Mouse (Mus musculus): ENCODE results near the gene Nipa2. TPM values are rescaled to one million over a fixed set of nuclear protein-coding genes. Genes with fewer than 3 reads are reported as not detected.
A peak's percentile ranks its signal among the peaks of the same experiment; 100 is the strongest.

Nipa2 gene
- 44.9 and 47.6 TPM in 2 replicates for polyA plus RNA-seq (2011; ENCODE audit: insufficient read depth, insufficient read length, low read depth, missing spikeins)

DNA sequence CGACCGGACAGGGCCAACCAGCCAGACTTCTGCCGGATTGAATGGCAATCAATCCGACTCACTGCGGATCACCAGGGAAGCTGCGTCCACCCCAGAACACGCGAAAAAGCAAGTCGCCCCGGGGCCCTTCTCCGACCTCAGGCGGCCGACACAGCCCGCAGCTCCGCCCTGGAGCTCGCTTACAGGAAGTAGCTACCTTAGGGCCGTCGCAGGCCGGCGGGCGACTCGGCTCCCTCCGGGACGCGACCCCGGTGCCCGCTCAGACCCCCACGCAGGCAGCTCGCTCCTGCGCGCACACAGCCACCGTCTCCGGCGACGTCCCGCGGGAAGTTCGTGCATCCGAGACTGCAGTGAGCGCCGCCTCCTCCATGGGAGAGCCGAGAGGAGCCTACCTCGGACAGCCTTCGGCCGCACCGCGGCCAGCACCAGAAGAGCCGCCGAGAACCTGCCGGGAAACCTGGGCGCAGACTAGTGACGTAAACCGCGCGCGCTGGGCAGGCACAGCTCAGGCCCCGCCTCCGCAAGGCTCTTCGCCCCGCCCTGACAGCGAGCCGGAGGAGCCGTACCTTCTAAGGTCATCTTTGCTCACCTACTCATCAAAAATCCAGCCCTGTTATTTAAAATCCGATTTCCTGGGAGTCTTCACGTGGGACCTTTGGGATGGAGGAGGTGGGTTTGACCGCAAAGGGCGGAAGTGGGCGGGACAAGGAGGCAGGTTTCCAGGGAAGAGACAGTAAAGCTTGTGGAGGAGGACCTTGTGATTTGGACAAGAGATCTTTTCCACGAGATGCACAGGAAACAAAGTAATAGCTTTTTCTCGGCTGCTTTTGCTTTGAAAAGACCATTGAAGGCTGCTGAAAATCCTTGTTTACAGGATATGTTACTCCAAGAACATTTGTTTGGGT lies at the start of gene Nipa2:
Gene Nipa2, minus strand, starts transcription at position 473 of the 905 bp plus-strand sequence.
- Histone ChIP-seq H3K4me1 (ENCODE audit: control insufficient read depth, insufficient read depth, low read length) (no peaks in the 10 kb centered on the region), H3K36me3 (ENCODE audit: control insufficient read depth, insufficient read depth, low read length, poor library complexity, severe bottlenecking) (peaks cover 18% of the 10 kb centered on the region), H3K27me3 (ENCODE audit: control insufficient read depth, insufficient read depth, low read length, poor library complexity, severe bottlenecking) (no peaks in the 10 kb centered on the region), H3K9ac (ENCODE audit: low read depth, poor library complexity, severe bottlenecking) (peak within 1 kb of the TSS; percentile 85), H3K27ac (ENCODE audit: insufficient read depth, low read length) (peak within 1 kb of the TSS; percentile 73), H3K9me3 (replicated peaks; ENCODE audit: control insufficient read depth, insufficient read depth, low read length, poor library complexity, severe bottlenecking) (peaks cover 19% of the 10 kb centered on the region), H3K4me3 (ENCODE audit: low read depth, low read length) (peak within 1 kb of the TSS; percentile 87)
- TF ChIP-seq CTCF (IDR thresholded peaks at IDR 0.05; ENCODE audit: low read depth, low read length) = no peak
- TF ChIP-seq POLR2A (IDR thresholded peaks at IDR 0.05; ENCODE audit: insufficient read depth, low read length) = peak; percentile 72
- 0 out of 2 replicates have a peak, but pooled peaks have one; percentile 7 for TF ChIP-seq EP300 (IDR thresholded peaks at IDR 0.05; ENCODE audit: insufficient read depth, low read depth, low read length)

DNA sequence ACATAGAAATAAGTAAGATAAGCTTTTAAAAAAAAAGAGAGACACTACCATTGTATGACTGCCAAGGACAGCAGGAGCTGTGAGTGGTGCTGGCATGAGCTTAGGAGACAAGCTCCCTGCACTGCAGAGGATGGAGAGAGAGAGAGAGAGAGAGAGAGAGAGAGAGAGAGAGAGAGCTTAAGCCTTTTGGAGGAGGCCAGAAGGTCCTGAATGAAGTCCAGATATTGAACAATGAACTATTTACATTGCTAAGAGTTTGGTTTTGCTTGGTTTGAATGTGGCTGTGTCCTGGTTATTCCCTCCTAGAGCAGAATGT lies 48.7 kb upstream of the Nipa2 start:
- TF ChIP-seq POLR2A (IDR thresholded peaks at IDR 0.05; ENCODE audit: insufficient read depth, low read length) (no peak), CTCF (IDR thresholded peaks at IDR 0.05; ENCODE audit: low read depth, low read length) (no peak), EP300 (IDR thresholded peaks at IDR 0.05; ENCODE audit: insufficient read depth, low read depth, low read length) (no peak)
- H3K4me1 ChIP-seq (ENCODE audit: control insufficient read depth, insufficient read depth, low read length) = no peaks in the 10 kb centered on the region

DNA sequence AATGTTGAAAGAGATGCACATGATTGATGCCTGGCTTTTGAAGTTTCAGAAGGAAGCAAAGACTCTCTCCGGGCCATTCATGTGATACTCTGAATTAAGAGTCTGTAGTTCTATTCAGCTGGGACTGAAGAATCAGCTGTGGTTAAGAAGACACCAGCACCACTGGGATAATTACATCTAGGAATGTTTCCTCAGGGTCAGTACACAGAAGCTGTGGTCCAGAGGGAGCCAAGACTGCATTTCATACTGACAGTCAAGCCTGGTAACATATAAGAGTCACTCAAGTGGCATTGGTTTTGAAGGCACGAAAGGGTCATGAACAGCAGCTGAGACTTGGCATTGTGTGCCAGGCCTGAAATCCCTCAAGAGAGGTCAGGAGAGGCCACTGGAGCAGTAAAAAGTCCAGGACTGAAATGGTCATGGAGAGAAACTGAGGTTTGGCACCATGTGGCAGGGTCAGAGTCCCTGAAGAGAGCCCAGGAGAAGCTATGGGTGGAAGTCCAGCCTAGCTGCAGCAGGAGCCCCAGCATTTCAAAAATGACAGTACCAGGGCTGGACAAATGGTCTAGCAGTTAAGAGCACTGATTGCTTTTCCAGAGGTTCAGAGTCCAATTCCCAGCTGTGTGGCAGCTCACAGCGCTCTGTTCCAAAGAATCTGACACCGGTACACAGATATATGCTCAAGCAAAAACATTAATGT lies 48.2 kb upstream of the Nipa2 start:
- Histone ChIP-seq H3K27me3 (ENCODE audit: control insufficient read depth, insufficient read depth, low read length, poor library complexity, severe bottlenecking) (no peaks in the 10 kb centered on the region; the same call in 1 of the 2 replicates), H3K36me3 (ENCODE audit: control insufficient read depth, insufficient read depth, low read length, poor library complexity, severe bottlenecking) (no peaks in the 10 kb centered on the region), H3K9me3 (replicated peaks; ENCODE audit: control insufficient read depth, insufficient read depth, low read length, poor library complexity, severe bottlenecking) (no peaks in the 10 kb centered on the region), H3K27ac (ENCODE audit: insufficient read depth, low read length) (no peak overlapping the region), H3K4me1 (ENCODE audit: control insufficient read depth, insufficient read depth, low read length) (no peaks in the 10 kb centered on the region), H3K4me3 (ENCODE audit: low read depth, low read length) (no peak overlapping the region), H3K9ac (ENCODE audit: low read depth, poor library complexity, severe bottlenecking) (no peak overlapping the region)
- TF ChIP-seq CTCF (IDR thresholded peaks at IDR 0.05; ENCODE audit: low read depth, low read length) (no peak), EP300 (IDR thresholded peaks at IDR 0.05; ENCODE audit: insufficient read depth, low read depth, low read length) (no peak)

More for the DNA sequence above, 48.7 kb upstream of the Nipa2 start:
- H3K27me3 ChIP-seq (ENCODE audit: control insufficient read depth, insufficient read depth, low read length, poor library complexity, severe bottlenecking) = no peaks in the 10 kb centered on the region; the same call in 1 of the 2 replicates
- H3K36me3 ChIP-seq (ENCODE audit: control insufficient read depth, insufficient read depth, low read length, poor library complexity, severe bottlenecking) = no peaks in the 10 kb centered on the region
- H3K9ac ChIP-seq (ENCODE audit: low read depth, poor library complexity, severe bottlenecking) = no peak overlapping the region
- H3K4me3 ChIP-seq (ENCODE audit: low read depth, low read length) = no peak overlapping the region
- no peak overlapping the region for H3K27ac ChIP-seq (ENCODE audit: insufficient read depth, low read length)
- H3K9me3 ChIP-seq (replicated peaks; ENCODE audit: control insufficient read depth, insufficient read depth, low read length, poor library complexity, severe bottlenecking) = no peaks in the 10 kb centered on the region

DNA sequence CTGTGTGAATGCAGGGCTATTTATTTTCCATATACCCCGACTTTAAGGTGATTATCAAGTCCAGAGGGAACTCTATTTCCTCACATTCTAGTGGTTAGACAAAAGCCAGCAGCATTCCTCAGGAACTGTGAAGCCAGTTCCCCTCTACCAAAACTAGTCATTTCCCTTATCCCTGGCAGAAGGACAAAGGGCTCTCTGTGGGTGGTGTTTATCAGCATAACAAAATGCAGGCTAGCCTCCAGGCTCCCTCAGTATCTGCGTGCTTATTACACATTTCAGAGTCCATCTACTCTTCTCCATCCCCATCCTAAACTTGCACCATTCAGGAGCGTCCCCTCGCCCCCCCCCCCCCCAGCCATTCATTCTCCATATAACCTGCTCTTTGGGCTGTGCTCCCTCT lies 36.7 kb upstream of the Nipa2 start:
- Histone ChIP-seq H3K9ac (ENCODE audit: low read depth, poor library complexity, severe bottlenecking) (no peak overlapping the region), H3K4me1 (ENCODE audit: control insufficient read depth, insufficient read depth, low read length) (no peaks in the 10 kb centered on the region), H3K27ac (ENCODE audit: insufficient read depth, low read length) (no peak overlapping the region), H3K9me3 (replicated peaks; ENCODE audit: control insufficient read depth, insufficient read depth, low read length, poor library complexity, severe bottlenecking) (no peaks in the 10 kb centered on the region), H3K4me3 (ENCODE audit: low read depth, low read length) (no peak overlapping the region), H3K27me3 (ENCODE audit: control insufficient read depth, insufficient read depth, low read length, poor library complexity, severe bottlenecking) (no peaks in the 10 kb centered on the region), H3K36me3 (ENCODE audit: control insufficient read depth, insufficient read depth, low read length, poor library complexity, severe bottlenecking) (no peaks in the 10 kb centered on the region)
- TF ChIP-seq EP300 (IDR thresholded peaks at IDR 0.05; ENCODE audit: insufficient read depth, low read depth, low read length) (no peak), POLR2A (IDR thresholded peaks at IDR 0.05; ENCODE audit: insufficient read depth, low read length) (no peak), CTCF (IDR thresholded peaks at IDR 0.05; ENCODE audit: low read depth, low read length) (no peak)

DNA sequence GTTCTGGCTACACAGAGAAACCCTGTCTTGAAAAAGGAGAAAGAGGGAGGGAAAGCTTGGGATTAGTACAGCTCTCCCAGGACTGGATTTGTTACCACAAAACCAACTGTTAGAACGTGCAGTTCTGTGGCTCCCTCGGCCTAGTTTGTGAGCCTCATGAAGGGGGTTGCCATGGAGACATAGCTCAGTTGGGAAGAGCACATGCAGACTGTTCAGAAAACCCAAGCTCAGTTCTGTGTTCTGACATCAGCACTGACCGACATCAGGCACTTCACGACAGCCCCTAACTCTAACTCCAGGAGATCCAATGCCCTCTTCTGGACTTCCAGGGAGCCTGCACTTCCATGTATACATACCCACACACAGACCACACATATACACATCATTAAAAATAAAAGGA lies 32.7 kb upstream of the Nipa2 start:
- H3K9me3 ChIP-seq (replicated peaks; ENCODE audit: control insufficient read depth, insufficient read depth, low read length, poor library complexity, severe bottlenecking) = no peaks in the 10 kb centered on the region
- H3K4me3 ChIP-seq (ENCODE audit: low read depth, low read length) = no peak overlapping the region
- H3K4me1 ChIP-seq (ENCODE audit: control insufficient read depth, insufficient read depth, low read length) = no peaks in the 10 kb centered on the region
- H3K9ac ChIP-seq (ENCODE audit: low read depth, poor library complexity, severe bottlenecking) = no peak overlapping the region
- H3K27me3 ChIP-seq (ENCODE audit: control insufficient read depth, insufficient read depth, low read length, poor library complexity, severe bottlenecking) = no peaks in the 10 kb centered on the region
- no peak overlapping the region for H3K27ac ChIP-seq (ENCODE audit: insufficient read depth, low read length)
- no peaks in the 10 kb centered on the region for H3K36me3 ChIP-seq (ENCODE audit: control insufficient read depth, insufficient read depth, low read length, poor library complexity, severe bottlenecking)
- no peak for TF ChIP-seq POLR2A (IDR thresholded peaks at IDR 0.05; ENCODE audit: insufficient read depth, low read length)
- no peak for TF ChIP-seq CTCF (IDR thresholded peaks at IDR 0.05; ENCODE audit: low read depth, low read length)
- TF ChIP-seq EP300 (IDR thresholded peaks at IDR 0.05; ENCODE audit: insufficient read depth, low read depth, low read length) = no peak

DNA sequence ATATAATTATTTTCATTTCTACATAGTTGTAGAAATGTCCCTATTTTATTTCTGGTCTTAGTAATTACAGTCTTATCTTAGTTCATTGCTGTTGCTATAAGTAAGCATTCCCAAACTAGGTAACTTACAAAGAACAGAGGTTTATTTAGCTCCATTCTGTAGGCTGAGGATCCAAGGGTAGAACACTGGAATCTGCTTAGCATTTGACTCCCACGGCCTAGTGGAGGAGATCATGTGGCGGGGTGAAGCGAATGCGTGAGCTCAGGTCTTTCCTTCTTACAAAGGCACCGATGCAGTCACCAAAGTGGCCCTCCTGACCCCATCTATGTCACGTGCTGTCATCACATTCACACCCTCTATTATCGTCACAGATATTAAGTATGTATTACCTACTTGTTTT lies 29.6 kb upstream of the Nipa2 start:
- Histone ChIP-seq H3K27me3 (ENCODE audit: control insufficient read depth, insufficient read depth, low read length, poor library complexity, severe bottlenecking) (no peaks in the 10 kb centered on the region), H3K9ac (ENCODE audit: low read depth, poor library complexity, severe bottlenecking) (no peak overlapping the region), H3K4me3 (ENCODE audit: low read depth, low read length) (no peak overlapping the region), H3K4me1 (ENCODE audit: control insufficient read depth, insufficient read depth, low read length) (no peaks in the 10 kb centered on the region), H3K27ac (ENCODE audit: insufficient read depth, low read length) (no peak overlapping the region), H3K36me3 (ENCODE audit: control insufficient read depth, insufficient read depth, low read length, poor library complexity, severe bottlenecking) (no peaks in the 10 kb centered on the region), H3K9me3 (replicated peaks; ENCODE audit: control insufficient read depth, insufficient read depth, low read length, poor library complexity, severe bottlenecking) (no peaks in the 10 kb centered on the region)
- TF ChIP-seq EP300 (IDR thresholded peaks at IDR 0.05; ENCODE audit: insufficient read depth, low read depth, low read length) (no peak), POLR2A (IDR thresholded peaks at IDR 0.05; ENCODE audit: insufficient read depth, low read length) (no peak), CTCF (IDR thresholded peaks at IDR 0.05; ENCODE audit: low read depth, low read length) (no peak)
